In genomic region chr9:15421864-15422263, GRCm38 (mm10) we compare ENCODE assay signal across 10 mouse cellular contexts.
DNase-seq lines count a peak whose midpoint lies in the region; ATAC-seq lines count a peak whose summit lies in the region.
"Had no signal": no experiment of that assay in that cellular context is flagged by ENCODE, and none has a peak within 500 bp of the region (broad histone marks: within the 10 kb centered on the region; RNA-seq: fewer than 3 reads in every experiment).

No protein-coding gene starts in this region.

- no peak overlapping the region for H3K27ac ChIP-seq in embryonic facial prominence, embryonic 11.5 days (replicated peaks; ENCODE audit: low read depth, low read length)
- H3K27ac ChIP-seq in hindbrain, embryonic 13.5 days, result peak overlapping the region; percentile 62
- peak overlapping the region; percentile 42; the same call in 1 of the 2 replicates for H3K27ac ChIP-seq in midbrain, embryonic 14.5 days (replicated peaks; ENCODE audit: low read depth, low read length)

- no peaks in the 10 kb centered on the region for H3K36me3 ChIP-seq in embryonic facial prominence, embryonic 11.5 days (replicated peaks; ENCODE audit: control insufficient read depth, insufficient read depth, low read depth, low read length)
- no peaks in the 10 kb centered on the region for H3K36me3 ChIP-seq in hindbrain, embryonic 13.5 days
- no peaks in the 10 kb centered on the region for H3K36me3 ChIP-seq in midbrain, embryonic 14.5 days (ENCODE audit: control insufficient read depth, insufficient read depth, low read length)

- no peak overlapping the region for H3K9ac ChIP-seq in embryonic facial prominence, embryonic 11.5 days (replicated peaks; ENCODE audit: low read length)
- no peak overlapping the region for H3K9ac ChIP-seq in hindbrain, embryonic 13.5 days
- H3K9ac ChIP-seq in midbrain, embryonic 14.5 days (replicated peaks; ENCODE audit: low read length), result no peak overlapping the region

- no peaks in the 10 kb centered on the region for H3K27me3 ChIP-seq in embryonic facial prominence, embryonic 11.5 days (ENCODE audit: control insufficient read depth, insufficient read depth, low read length)
- H3K27me3 ChIP-seq in hindbrain, embryonic 13.5 days, result no peaks in the 10 kb centered on the region
- no peaks in the 10 kb centered on the region for H3K27me3 ChIP-seq in midbrain, embryonic 14.5 days (ENCODE audit: control insufficient read depth, insufficient read depth, low read length)

- H3K4me2 ChIP-seq in embryonic facial prominence, embryonic 11.5 days (ENCODE audit: low read depth, low read length), result no peak overlapping the region
- no peak overlapping the region for H3K4me2 ChIP-seq in hindbrain, embryonic 13.5 days
- no peak overlapping the region for H3K4me2 ChIP-seq in midbrain, embryonic 14.5 days (ENCODE audit: low read length)

- peak; percentile 71 to 78 for DNase-seq in cerebellum, postnatal 10 days
- DNase-seq in cerebellum, adult 9-10 months, result no peak
- peak; percentile 69 for DNase-seq in embryonic facial prominence, embryonic 11.5 days (ENCODE audit: low spot score)
- peak; percentile 55 for DNase-seq in midbrain, embryonic 14.5 days
- DNase-seq in heart, adult 8-10 months (ENCODE audit: low spot score), result no peak
- no peak for DNase-seq in cerebellum, postnatal 25 days
- no peak for DNase-seq in frontal cortex, postnatal 14 days (ENCODE audit: low spot score in 2 of 2)
- DNase-seq: kidney, postnatal 14 days; spleen, adult 18-20 months had no signal

- H3K4me1 ChIP-seq in embryonic facial prominence, embryonic 11.5 days (ENCODE audit: control insufficient read depth, insufficient read depth, low read length), result no peaks in the 10 kb centered on the region
- H3K4me1 ChIP-seq in hindbrain, embryonic 13.5 days (replicated peaks), result peaks cover 14% of the 10 kb centered on the region
- H3K4me1 ChIP-seq in midbrain, embryonic 14.5 days (ENCODE audit: control insufficient read depth, insufficient read depth, low read length), result 0 out of 2 replicates have a peak, but pooled peaks cover 4% of the 10 kb centered on the region

- ATAC-seq in embryonic facial prominence, embryonic 11.5 days (replicated peaks; ENCODE audit: insufficient number of reproducible peaks, low FRiP score, low TSS enrichment, low read depth), result peak; percentile 67
- peak; percentile 64 for ATAC-seq in hindbrain, embryonic 13.5 days (ENCODE audit: low FRiP score)
- no peak for ATAC-seq in midbrain, embryonic 14.5 days (ENCODE audit: low FRiP score, low TSS enrichment)

- H3K9me3 ChIP-seq in embryonic facial prominence, embryonic 11.5 days (replicated peaks; ENCODE audit: control insufficient read depth, low read length), result no peaks in the 10 kb centered on the region
- no peaks in the 10 kb centered on the region for H3K9me3 ChIP-seq in hindbrain, embryonic 13.5 days
- H3K9me3 ChIP-seq in midbrain, embryonic 14.5 days (ENCODE audit: control insufficient read depth, low read length), result no peaks in the 10 kb centered on the region

- no peak overlapping the region for H3K4me3 ChIP-seq in embryonic facial prominence, embryonic 11.5 days (ENCODE audit: low read depth, low read length)
- no peak overlapping the region for H3K4me3 ChIP-seq in hindbrain, embryonic 13.5 days
- H3K4me3 ChIP-seq in midbrain, embryonic 14.5 days (replicated peaks; ENCODE audit: low read depth, low read length), result no peak overlapping the region

- 16% methylated on average over 10 of the region's 10 CpGs for WGBS in embryonic facial prominence, embryonic 11.5 days
- WGBS in hindbrain, embryonic 13.5 days, result 31% methylated on average over 10 of the region's 10 CpGs
- WGBS in midbrain, embryonic 14.5 days, result 23% methylated on average over 10 of the region's 10 CpGs

Comparison
In these comparisons a context has a peak if more than half of its experiments do, and no peak if none do; other contexts are left out.
1. DNase-seq: peak in cerebellum, postnatal 10 days (2 of 2), embryonic facial prominence, embryonic 11.5 days (single experiment) and midbrain, embryonic 14.5 days (single experiment); none in cerebellum, adult 9-10 months (single experiment), heart, adult 8-10 months (single experiment), cerebellum, postnatal 25 days (0 of 2) and frontal cortex, postnatal 14 days (0 of 2).